Mouse (Mus musculus): ENCODE results near the gene Vmn1r32. TPM values are rescaled to one million over a fixed set of nuclear protein-coding genes. Genes with fewer than 3 reads are reported as not detected.

Vmn1r32 gene
- not detected for total RNA-seq (2023)

DNA sequence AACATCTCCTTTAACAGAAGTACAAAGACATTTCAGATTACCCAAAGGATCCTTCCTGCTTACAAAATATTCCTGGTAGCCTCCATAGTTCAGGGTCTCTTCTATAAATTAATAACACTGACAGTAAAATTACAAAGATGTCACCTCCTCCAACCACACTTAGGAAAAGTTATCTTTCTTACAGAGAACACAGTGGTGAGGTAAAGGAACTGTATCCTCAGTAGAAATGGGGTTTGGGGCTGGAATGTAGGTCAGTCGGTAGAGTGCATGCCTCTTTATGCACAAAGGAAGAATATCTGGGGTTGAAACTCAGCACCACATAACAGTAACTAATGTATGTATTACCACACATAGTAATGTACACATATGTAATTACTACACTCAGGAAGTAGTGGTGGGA is at the start of gene Vmn1r32:
Gene Vmn1r32, minus strand, starts transcription at position 101 of the 400 bp plus-strand sequence.

DNA sequence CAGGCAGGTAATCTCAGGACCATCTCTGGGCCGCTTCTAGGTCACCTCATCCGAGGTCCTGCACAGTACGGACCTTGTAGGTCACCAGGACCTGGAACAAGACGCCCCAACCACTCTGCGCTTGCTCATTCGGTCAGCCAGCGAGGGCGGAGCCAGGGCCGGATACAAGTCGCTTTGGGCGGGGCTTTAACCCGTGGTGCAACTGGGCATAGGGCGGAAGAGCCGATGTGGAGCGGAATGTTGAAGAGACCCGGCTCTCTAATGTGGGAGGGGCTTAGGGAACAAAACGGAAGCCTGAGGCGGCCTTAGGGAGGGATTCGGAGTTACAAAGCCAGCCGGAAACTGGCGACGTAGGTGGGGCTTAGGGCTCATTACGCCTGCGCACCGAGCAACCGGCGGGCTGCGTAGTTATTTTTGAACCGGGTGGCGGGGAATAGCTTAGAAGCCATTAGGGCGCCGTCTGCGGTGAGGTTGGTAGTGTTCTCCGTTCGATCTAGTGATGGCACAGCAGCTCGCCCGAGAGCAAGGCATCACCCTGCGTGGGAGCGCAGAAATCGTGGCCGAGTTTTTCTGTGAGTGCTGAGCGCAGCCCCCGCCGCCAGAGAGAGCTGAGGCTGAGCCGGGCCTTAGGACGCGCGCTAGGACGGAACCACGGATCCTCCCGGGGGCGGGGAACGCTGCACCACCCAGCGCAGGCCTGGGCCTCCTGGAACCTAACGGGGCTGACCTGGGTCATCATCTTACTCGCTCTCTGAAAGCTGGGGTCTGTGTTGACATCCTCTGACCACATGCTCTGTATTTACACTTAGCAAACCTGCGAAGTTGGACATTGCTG is 24.7 kb downstream of the Vmn1r32 start, which contains the start of gene Mad2l1:
Gene Mad2l1, plus strand, starts transcription at position 363 of the 835 bp plus-strand sequence.

Other genes with a start within 250 kb of the Vmn1r32 start
- 1 to 10 TPM; 3.5 to 6.0 TPM for gene Mad2l1, start 24.7 kb downstream of the Vmn1r32 start, total RNA-seq (2023)
- not detected for gene Vmn1r33, start 58.2 kb upstream of the Vmn1r32 start, total RNA-seq (2023)
- not detected for gene Vmn1r34, start 83.8 kb upstream of the Vmn1r32 start, total RNA-seq (2023)
- not detected for gene Vmn1r35, start 125.8 kb upstream of the Vmn1r32 start, total RNA-seq (2023)
- not detected for gene Vmn1r36, start 159.1 kb upstream of the Vmn1r32 start, total RNA-seq (2023)
- gene Vmn1r37, start 169.3 kb upstream of the Vmn1r32 start, total RNA-seq (2023): not detected
- gene Vmn1r38, start 222.5 kb upstream of the Vmn1r32 start, total RNA-seq (2023): not detected